Comparison of ENCODE assay signal across 8 mouse cellular contexts in the genomic region with DNA sequence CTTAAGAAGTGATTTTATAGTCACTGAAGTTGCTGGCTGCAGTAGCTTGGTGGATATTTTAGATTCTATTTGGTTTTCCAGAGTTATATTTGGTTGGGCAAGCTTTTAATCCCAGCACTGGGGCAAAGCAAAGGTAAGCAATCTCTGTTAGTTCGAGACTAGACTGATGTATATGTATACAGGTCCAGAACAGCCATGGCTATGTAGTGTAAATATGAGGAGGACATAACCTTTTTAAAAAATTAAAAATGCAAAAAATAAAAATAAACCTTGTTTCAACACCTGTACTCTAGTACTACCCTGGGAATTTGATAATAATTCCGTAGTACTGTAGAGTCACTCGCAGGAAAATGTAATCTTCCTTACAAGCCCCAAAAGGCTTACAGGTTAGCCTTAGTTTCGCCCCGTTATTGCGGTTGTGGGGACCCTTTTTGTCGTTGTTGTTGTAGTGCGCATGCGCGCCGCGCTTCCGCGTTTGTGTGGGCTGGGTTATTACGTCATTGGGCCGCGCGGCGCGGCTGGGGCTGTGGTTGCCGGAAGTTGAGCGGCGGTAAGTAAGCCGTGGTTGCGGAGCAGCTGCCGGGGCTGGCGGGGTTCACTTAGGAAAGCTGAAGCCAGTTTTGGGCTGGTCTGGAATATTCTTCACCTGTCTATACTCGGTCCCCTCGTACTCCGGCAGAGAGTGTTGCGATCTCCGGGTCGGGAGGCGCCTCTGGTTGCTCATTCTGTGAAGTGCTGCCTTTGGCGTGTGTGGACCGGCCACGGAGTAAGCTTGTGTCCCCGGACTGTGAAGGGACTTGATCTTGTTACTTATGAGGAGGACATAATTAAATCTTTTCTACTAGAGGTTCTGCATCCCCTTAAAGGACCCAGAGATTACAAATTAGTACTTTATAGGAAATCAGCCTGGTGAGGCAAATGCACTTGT. TPM values are rescaled to one million over a fixed set of nuclear protein-coding genes. Genes with fewer than 3 reads are reported as not detected.
A peak's percentile ranks its signal among the peaks of the same experiment; 100 is the strongest.
DNase-seq lines count a peak whose midpoint lies in the region; ATAC-seq and TF ChIP-seq lines count a peak whose summit lies in the region.

A gene (plus strand): TSS at position 497 of the 928 bp plus-strand sequence.

- no peaks in the 10 kb centered on the region for H3K79me2 ChIP-seq in heart, adult 2 months (replicated peaks; ENCODE audit: control insufficient read depth, insufficient read depth, low read length)

- TF ChIP-seq POLR2A in heart, adult 2 months (IDR thresholded peaks at IDR 0.05; ENCODE audit: insufficient read depth, low read depth, low read length) = peak; percentile 89

- no peaks in the 10 kb centered on the region for H3K27me3 ChIP-seq in embryonic facial prominence, embryonic 13.5 days
- H3K27me3 ChIP-seq in heart, adult 2 months (ENCODE audit: control insufficient read depth, insufficient read depth, low read length) = no peaks in the 10 kb centered on the region
- H3K27me3 ChIP-seq in limb, embryonic 13.5 days = no peaks in the 10 kb centered on the region
- H3K27me3 ChIP-seq in midbrain, embryonic 16.5 days (ENCODE audit: control insufficient read depth, insufficient read depth, low read depth, low read length) = 0 out of 2 replicates have a peak, but pooled peaks cover 4% of the 10 kb centered on the region

- TF ChIP-seq EP300 in heart, adult 2 months (IDR thresholded peaks at IDR 0.05; ENCODE audit: insufficient read depth, low read depth, low read length) = 0 out of 2 replicates have a peak, but pooled peaks have one; percentile 80

- intact Hi-C loops in heart, adult 2 months (cut with DNase I) = loop anchor here (10.0 kb wide), 1 partner anchor 282 kb away; no protein-coding TSS in a partner anchor

- H3K9me3 ChIP-seq in embryonic facial prominence, embryonic 13.5 days = no peaks in the 10 kb centered on the region
- no peaks in the 10 kb centered on the region for H3K9me3 ChIP-seq in limb, embryonic 13.5 days
- H3K9me3 ChIP-seq in midbrain, embryonic 16.5 days (replicated peaks; ENCODE audit: control insufficient read depth, low read length, poor library complexity, severe bottlenecking) = no peaks in the 10 kb centered on the region

- DNase-seq in 3134 (ENCODE audit: extremely low read depth, insufficient read length, low spot score) = peak; percentile 96
- peak; percentile 94 for DNase-seq in adrenal gland, postnatal 36 days
- DNase-seq in heart, adult 2 months = peak; percentile 93
- DNase-seq in kidney, adult 8-10 months = peak; percentile 87 to 92
- peak; percentile 84 to 96 for DNase-seq in spleen, postnatal 10 days (ENCODE audit: low spot score in 2 of 2)

- WGBS in embryonic facial prominence, embryonic 13.5 days = under 1% methylated on average over 38 of the region's 38 CpGs
- under 1% methylated on average over 38 of the region's 38 CpGs for WGBS in heart, adult 2 months
- under 1% methylated on average over 38 of the region's 38 CpGs for WGBS in limb, embryonic 13.5 days
- under 1% methylated on average over 38 of the region's 38 CpGs for WGBS in midbrain, embryonic 16.5 days

- H3K9ac ChIP-seq in embryonic facial prominence, embryonic 13.5 days = peak within 1 kb of the TSS; percentile 81
- H3K9ac ChIP-seq in heart, adult 2 months (ENCODE audit: low read depth, low read length) = peak within 1 kb of the TSS; percentile 84
- peak within 1 kb of the TSS; percentile 80 for H3K9ac ChIP-seq in limb, embryonic 13.5 days
- H3K9ac ChIP-seq in midbrain, embryonic 16.5 days (ENCODE audit: low read depth, low read length) = peak within 1 kb of the TSS; percentile 83

- peak; percentile 69; the same call in 1 of the 2 replicates for ATAC-seq in embryonic facial prominence, embryonic 13.5 days (ENCODE audit: insufficient number of reproducible peaks, insufficient read depth, low FRiP score, low TSS enrichment, low read depth)
- peak; percentile 84 for ATAC-seq in limb, embryonic 13.5 days (ENCODE audit: low FRiP score, low read depth)
- ATAC-seq in midbrain, embryonic 16.5 days = peak; percentile 88

- no peaks in the 10 kb centered on the region for H3K36me3 ChIP-seq in embryonic facial prominence, embryonic 13.5 days
- H3K36me3 ChIP-seq in heart, adult 2 months (ENCODE audit: control insufficient read depth, insufficient read depth, low read length) = peaks cover 2% of the 10 kb centered on the region; the same call in 1 of the 2 replicates
- no peaks in the 10 kb centered on the region for H3K36me3 ChIP-seq in limb, embryonic 13.5 days
- H3K36me3 ChIP-seq in midbrain, embryonic 16.5 days (ENCODE audit: control insufficient read depth, insufficient read depth, low read length) = no peaks in the 10 kb centered on the region

- TF ChIP-seq CTCF in heart, adult 2 months (IDR thresholded peaks at IDR 0.05) = no peak

- peak within 1 kb of the TSS; percentile 91 for H3K4me2 ChIP-seq in embryonic facial prominence, embryonic 13.5 days
- H3K4me2 ChIP-seq in limb, embryonic 13.5 days (replicated peaks) = peak within 1 kb of the TSS; percentile 95
- peak within 1 kb of the TSS; percentile 90 for H3K4me2 ChIP-seq in midbrain, embryonic 16.5 days (ENCODE audit: low read length)

- peak within 1 kb of the TSS; percentile 82 for H3K4me3 ChIP-seq in embryonic facial prominence, embryonic 13.5 days
- peak within 1 kb of the TSS; percentile 97 for H3K4me3 ChIP-seq in heart, adult 2 months
- peak within 1 kb of the TSS; percentile 81 for H3K4me3 ChIP-seq in limb, embryonic 13.5 days
- peak within 1 kb of the TSS; percentile 81 for H3K4me3 ChIP-seq in midbrain, embryonic 16.5 days (ENCODE audit: low read depth, low read length)

- H3K4me1 ChIP-seq in embryonic facial prominence, embryonic 13.5 days = peaks cover 7% of the 10 kb centered on the region
- H3K4me1 ChIP-seq in heart, adult 2 months (ENCODE audit: control insufficient read depth, insufficient read depth, low read length) = no peaks in the 10 kb centered on the region
- H3K4me1 ChIP-seq in limb, embryonic 13.5 days = peaks cover 11% of the 10 kb centered on the region
- H3K4me1 ChIP-seq in midbrain, embryonic 16.5 days (ENCODE audit: control insufficient read depth, insufficient read depth, low read length) = peaks cover 8% of the 10 kb centered on the region

- H3K27ac ChIP-seq in embryonic facial prominence, embryonic 13.5 days = peak within 1 kb of the TSS; percentile 64
- H3K27ac ChIP-seq in heart, adult 2 months = peak within 1 kb of the TSS; percentile 93
- H3K27ac ChIP-seq in limb, embryonic 13.5 days = no peak within 1 kb of the TSS
- peak within 1 kb of the TSS; percentile 73 for H3K27ac ChIP-seq in midbrain, embryonic 16.5 days (ENCODE audit: low read length)

RNA-seq across cellular contexts. Expression of the gene that starts here (rescaled TPM):
- total RNA-seq in adrenal gland, postnatal 36 days (2021) = 10 to 100 TPM; 28.4 to 31.7 TPM
- 19.7 and 22.1 TPM in 2 replicates for polyA plus RNA-seq in embryonic facial prominence, embryonic 13.5 days (2015; fragmentation: Nextera tagmentation; extraction: Ambion mirVana)
- total RNA-seq in heart, adult 2 months (2021) = 10 to 100 TPM in 1 of 2 experiments, 1 to 10 TPM in 1; 9.9 to 10.7 TPM
- 11.1 and 14.6 TPM in 2 replicates for polyA plus RNA-seq in heart, adult 2 months (2012; rRNA removed)
- 18.7 and 18.8 TPM in 2 replicates for polyA plus RNA-seq in limb, embryonic 13.5 days (2015; fragmentation: Nextera tagmentation; extraction: Ambion mirVana)
- polyA plus RNA-seq in midbrain, embryonic 16.5 days (2015; fragmentation: Nextera tagmentation; extraction: Ambion mirVana) = 17.2 and 18.2 TPM in 2 replicates
